Mouse (Mus musculus) megakaryocyte, adult 5-6 weeks (primary cell): ENCODE measurements around the gene Ptma. TPM values are rescaled to one million over a fixed set of nuclear protein-coding genes. Genes with fewer than 3 reads are reported as not detected.

ENCODE experiments used
- ATAC-seq: 2 replicates; pipeline ENCODE4 v1.8.0; 2016; ENCODE audit warnings: mild to moderate bottlenecking, inconsistent platforms; ENCODE audit not compliant: poor library complexity, severe bottlenecking
- total RNA-seq, 2 experiments: library from RNA; stranded (forward) in 1 of 2; stranded (reverse) in 1 of 2; fragments of 153-499, 151-499 nt in 1 of 2; fragments of 221-1000, 200-1000 nt in 1 of 2; gene quantifications; 2 replicates each; pipeline versions ENCODE4 v1.2.3 to v1.2.4; 2015 to 2017

Ptma gene
- total RNA-seq, 2 experiments from 2014 or later = 3,618 to 4,288 TPM

- ATAC-seq = no peak
These were observed 32.7 kb upstream of the Ptma start for GRCm38 (mm10) chr1:86493783-86494182.

GRCm38 (mm10) chr1:86496340-86496739, 30.2 kb upstream of the Ptma start:
- no peak for ATAC-seq

- ATAC-seq = no peak
These were observed 29.2 kb upstream of the Ptma start for GRCm38 (mm10) chr1:86497361-86497760.

- no peak for ATAC-seq
These were observed 28.5 kb upstream of the Ptma start for GRCm38 (mm10) chr1:86497986-86498385.

- ATAC-seq = no peak
These were observed 27.9 kb upstream of the Ptma start for GRCm38 (mm10) chr1:86498611-86499010.

- ATAC-seq = peak; percentile 35
These were observed 26.6 kb upstream of the Ptma start for GRCm38 (mm10) chr1:86499903-86500302.

- ATAC-seq = no peak
These were observed 25.8 kb upstream of the Ptma start for GRCm38 (mm10) chr1:86500681-86501080.

GRCm38 (mm10) chr1:86501114-86501532, 25.4 kb upstream of the Ptma start:
- ATAC-seq = no peak

- ATAC-seq = peak; percentile 34
These were observed 25.0 kb upstream of the Ptma start for GRCm38 (mm10) chr1:86501559-86501958.

- no peak for ATAC-seq
These were observed 24.1 kb upstream of the Ptma start for GRCm38 (mm10) chr1:86502221-86503048.

GRCm38 (mm10) chr1:86503165-86503747, 23.3 kb upstream of the Ptma start:
- peak; percentile 54 for ATAC-seq

GRCm38 (mm10) chr1:86503906-86504696, 22.4 kb upstream of the Ptma start:
- ATAC-seq = peak; percentile 72

- ATAC-seq = no peak
These were observed 21.7 kb upstream of the Ptma start for GRCm38 (mm10) chr1:86504697-86505421.

- ATAC-seq = no peak
These were observed 21.1 kb upstream of the Ptma start for GRCm38 (mm10) chr1:86505461-86505860.

GRCm38 (mm10) chr1:86506420-86506819, 20.1 kb upstream of the Ptma start:
- ATAC-seq = no peak

GRCm38 (mm10) chr1:86507866-86508265, 18.7 kb upstream of the Ptma start:
- ATAC-seq = no peak

- peak; percentile 96 for ATAC-seq
These were observed 17.1 kb upstream of the Ptma start for GRCm38 (mm10) chr1:86509410-86509809.

- ATAC-seq = no peak
These were observed 16.3 kb upstream of the Ptma start for GRCm38 (mm10) chr1:86510266-86510665.

GRCm38 (mm10) chr1:86510676-86511441, 15.7 kb upstream of the Ptma start:
- no peak for ATAC-seq

GRCm38 (mm10) chr1:86512154-86512720, 14.3 kb upstream of the Ptma start:
- ATAC-seq = no peak
